Mouse (Mus musculus) intestine, postnatal 0 days (tissue): ENCODE results near the gene Sec14l3. TPM values are rescaled to one million over a fixed set of nuclear protein-coding genes. Genes with fewer than 3 reads are reported as not detected.

ENCODE experiments used
- ATAC-seq: fragments of 200-750 bp; cut with Nextera tagmentation; 2 replicates; pipeline ENCODE4 v1.8.0; 2017; ENCODE audit warnings: mild to moderate bottlenecking, moderate TSS enrichment, moderate library complexity
- H3K27ac ChIP-seq: fragments of 300-500 bp; sonication (generic); 2 replicates; pipeline ENCODE4 v1.5.1; 2014; ENCODE audit warnings: mild to moderate bottlenecking, low read depth, low read length, moderate library complexity
- H3K27me3 ChIP-seq: fragments of 300-500 bp; sonication (generic); replicated peaks from 2 replicates; pipeline ENCODE4 v1.6.1; 2014; ENCODE audit warnings: low read length, mixed read lengths; ENCODE audit not compliant: control insufficient read depth, insufficient read depth
- H3K36me3 ChIP-seq: fragments of 300-500 bp; sonication (generic); 2 replicates; pipeline ENCODE4 v1.6.1; 2014; ENCODE audit warnings: mild to moderate bottlenecking, moderate library complexity; ENCODE audit not compliant: control insufficient read depth, insufficient read depth
- H3K4me1 ChIP-seq: fragments of 300-500 bp; sonication (generic); replicated peaks from 2 replicates; pipeline ENCODE4 v1.6.1; 2014; ENCODE audit warnings: antibody characterized with exemption, low read length, mixed read lengths; ENCODE audit not compliant: control insufficient read depth, insufficient read depth
- H3K4me2 ChIP-seq: fragments of 300-500 bp; sonication (generic); replicated peaks from 2 replicates; pipeline ENCODE4 v1.6.1; 2014; ENCODE audit warnings: low read depth, mild to moderate bottlenecking, moderate library complexity
- H3K4me3 ChIP-seq: fragments of 300-500 bp; sonication (generic); 2 replicates; pipeline ENCODE4 v1.5.1; 2014; ENCODE audit warnings: low read depth, low read length
- H3K9ac ChIP-seq: fragments of 300-500 bp; sonication (generic); 2 replicates; pipeline ENCODE4 v1.6.1; 2014; ENCODE audit warnings: mild to moderate bottlenecking, low read depth, low read length
- H3K9me3 ChIP-seq: fragments of 300-500 bp; sonication (generic); 2 replicates; pipeline ENCODE4 v1.6.1; 2016; ENCODE audit warnings: mixed run types; ENCODE audit not compliant: control insufficient read depth
- CTCF ChIP-seq: sonication (generic); IDR thresholded peaks from 2 replicates; pipeline ENCODE4 v1.5.1; 2016; ENCODE audit warnings: low read depth, mild to moderate bottlenecking, control low read depth, antibody characterized with exemption, moderate library complexity
- WGBS: fragments of 180-500 bp; shearing (Covaris S2); extraction: QIAGEN DNeasy Blood & Tissue Kit; methylation state at CpG from one replicate; pipeline ENCODE4 v1.1.7; 2014; 5-methylcytosine and 5-hydroxymethylcytosine counted together
- polyA plus RNA-seq: library from polyadenylated mRNA; unstranded; fragments of >200 nt; fragmentation: Nextera tagmentation; extraction: Ambion mirVana; gene quantifications from 2 replicates; pipeline ENCODE4 v1.2.1, GENCODE M21; 2015

The Sec14l3 gene
- polyA plus RNA-seq, 1 experiment from 2014 or later: not detected

- Histone ChIP-seq H3K9me3 (0 out of 2 replicates have a peak, but pooled peaks cover 6% of the 10 kb centered on the region), H3K27ac (peak overlapping the region; percentile 86), H3K4me3 (peak overlapping the region; percentile 48), H3K4me1 (peaks cover 13% of the 10 kb centered on the region; the same call in 1 of the 2 replicates), H3K9ac (0 out of 2 replicates have a peak overlapping the region, but pooled peaks have one; percentile 31), H3K36me3 (peaks cover 18% of the 10 kb centered on the region), H3K4me2 (peak overlapping the region; percentile 82), H3K27me3 (no peaks in the 10 kb centered on the region)
- peak; percentile 24 for ATAC-seq
- TF ChIP-seq CTCF: no peak
- 48% methylated on average over 18 of the region's 18 CpGs for WGBS
Observed at GRCm38 (mm10) chr11:4093459-4094377, 29.1 kb downstream of the Sec14l3 start.

- TF ChIP-seq CTCF: peak; percentile 91
- peaks cover 18% of the 10 kb centered on the region for H3K36me3 ChIP-seq
- peak overlapping the region; percentile 86 for H3K27ac ChIP-seq
- H3K4me3 ChIP-seq: peak overlapping the region; percentile 48
- peak; percentile 34 for ATAC-seq
- 6% methylated on average over 24 of the region's 24 CpGs for WGBS
- H3K27me3 ChIP-seq: no peaks in the 10 kb centered on the region
- peak overlapping the region; percentile 44 for H3K9ac ChIP-seq
- H3K9me3 ChIP-seq: 0 out of 2 replicates have a peak, but pooled peaks cover 6% of the 10 kb centered on the region
- H3K4me2 ChIP-seq: peak overlapping the region; percentile 82
- peaks cover 13% of the 10 kb centered on the region; the same call in 1 of the 2 replicates for H3K4me1 ChIP-seq
Observed at GRCm38 (mm10) chr11:4094378-4095170, 29.9 kb downstream of the Sec14l3 start.

- peak within 1 kb of the TSS; percentile 82 for H3K4me2 ChIP-seq
- H3K9me3 ChIP-seq: 0 out of 2 replicates have a peak, but pooled peaks cover 6% of the 10 kb centered on the region
- H3K9ac ChIP-seq: peak within 1 kb of the TSS; percentile 47
- H3K27me3 ChIP-seq: no peaks in the 10 kb centered on the region
- peak; percentile 43 for TF ChIP-seq CTCF
- ATAC-seq: no peak
- H3K27ac ChIP-seq: peak within 1 kb of the TSS; percentile 86
- WGBS: 4% methylated on average over 34 of the region's 34 CpGs
- peak within 1 kb of the TSS; percentile 48 for H3K4me3 ChIP-seq
- H3K4me1 ChIP-seq: peaks cover 13% of the 10 kb centered on the region; the same call in 1 of the 2 replicates
- H3K36me3 ChIP-seq: peaks cover 18% of the 10 kb centered on the region
Observed at GRCm38 (mm10) chr11:4095171-4096053, 30.8 kb downstream of the Sec14l3 start, which contains the start of gene Mtfp1. Mtfp1 (minus strand) TSS chr11:4095445.

GRCm38 (mm10) chr11:4096054-4096984, 31.7 kb downstream of the Sec14l3 start:
- Histone ChIP-seq H3K9ac (peak overlapping the region; percentile 62), H3K4me1 (peaks cover 13% of the 10 kb centered on the region; the same call in 1 of the 2 replicates), H3K27ac (peak overlapping the region; percentile 86), H3K4me3 (peak overlapping the region; percentile 48), H3K27me3 (no peaks in the 10 kb centered on the region), H3K4me2 (peak overlapping the region; percentile 82), H3K9me3 (no peaks in the 10 kb centered on the region), H3K36me3 (peaks cover 11% of the 10 kb centered on the region)
- WGBS: 2% methylated on average over 45 of the region's 45 CpGs
- no peak for TF ChIP-seq CTCF
- ATAC-seq: peak; percentile 87
